Mouse (Mus musculus): Measurements from ENCODE around the gene Agk. TPM values are rescaled to one million over a fixed set of nuclear protein-coding genes. Genes with fewer than 3 reads are reported as not detected.

The Agk gene
- polyA plus RNA-seq, 1 experiment, result 10.0 TPM

- TF ChIP-seq POLR2AphosphoS2 (IDR thresholded peaks at IDR 0.05; ENCODE audit: insufficient read length, low read depth) (no peak), MYOG (IDR thresholded peaks at IDR 0.05; ENCODE audit: control insufficient read depth in 1 of 3, insufficient read depth in 1 of 3, insufficient read length in 2 of 3, low read depth in 2 of 3) (no peak), MYOD1 (IDR thresholded peaks at IDR 0.05; ENCODE audit: control insufficient read depth in 1 of 3, insufficient read length in 2 of 3, low read depth in 2 of 3) (no peak), E2F4 (IDR thresholded peaks at IDR 0.05; ENCODE audit: insufficient read depth) (no peak), USF1 (IDR thresholded peaks at IDR 0.05; ENCODE audit: low read depth) (no peak), CEBPB (IDR thresholded peaks at IDR 0.05; ENCODE audit: insufficient read depth, poor library complexity, severe bottlenecking) (no peak), MAX (IDR thresholded peaks at IDR 0.05; ENCODE audit: low read depth) (no peak), REST (IDR thresholded peaks at IDR 0.05; ENCODE audit: insufficient read depth, insufficient read length) (no peak), TCF12 (IDR thresholded peaks at IDR 0.05; ENCODE audit: insufficient read depth, poor library complexity, severe bottlenecking) (no peak), POLR2A (IDR thresholded peaks at IDR 0.05; ENCODE audit: insufficient read length, low read depth) (no peak), SRF (IDR thresholded peaks at IDR 0.05; ENCODE audit: control insufficient read depth, insufficient read length, low read depth) (no peak), TCF3 (IDR thresholded peaks at IDR 0.05; ENCODE audit: insufficient read length, low read depth) (no peak)
- H3K79me2 ChIP-seq (ENCODE audit: control insufficient read depth, insufficient read depth), result peaks cover 6% of the 10 kb centered on the region
- H3K4me2 ChIP-seq (ENCODE audit: low read depth), result peak overlapping the region; percentile 69
- H3K4me3 ChIP-seq, result peak overlapping the region; percentile 48
- H3ac ChIP-seq (ENCODE audit: control insufficient read depth, insufficient read length), result no peak overlapping the region
- H3K27me3 ChIP-seq (ENCODE audit: control insufficient read depth, insufficient read depth, insufficient read length), result no peaks in the 10 kb centered on the region
- H3K36me3 ChIP-seq (ENCODE audit: control insufficient read depth, insufficient read depth), result peaks cover 17% of the 10 kb centered on the region
Observed at GRCm38 (mm10) chr6:40326341-40326740, 1.4 kb downstream of the Agk start.

GRCm38 (mm10) chr6:40333497-40333896, 8.5 kb downstream of the Agk start:
- Histone ChIP-seq H3K4me2 (ENCODE audit: low read depth) (no peak overlapping the region), H3K4me3 (no peak overlapping the region), H3K36me3 (ENCODE audit: control insufficient read depth, insufficient read depth) (peaks cover 48% of the 10 kb centered on the region), H3K27me3 (ENCODE audit: control insufficient read depth, insufficient read depth, insufficient read length) (no peaks in the 10 kb centered on the region), H3ac (ENCODE audit: control insufficient read depth, insufficient read length) (no peak overlapping the region), H3K79me2 (ENCODE audit: control insufficient read depth, insufficient read depth) (no peaks in the 10 kb centered on the region)
- no peak for TF ChIP-seq POLR2AphosphoS2 (IDR thresholded peaks at IDR 0.05; ENCODE audit: insufficient read length, low read depth)
- no peak for TF ChIP-seq MYOG (IDR thresholded peaks at IDR 0.05; ENCODE audit: control insufficient read depth in 1 of 3, insufficient read depth in 1 of 3, insufficient read length in 2 of 3, low read depth in 2 of 3)
- no peak for TF ChIP-seq POLR2A (IDR thresholded peaks at IDR 0.05; ENCODE audit: insufficient read length, low read depth)
- no peak for TF ChIP-seq USF1 (IDR thresholded peaks at IDR 0.05; ENCODE audit: low read depth)
- TF ChIP-seq TCF3 (IDR thresholded peaks at IDR 0.05; ENCODE audit: insufficient read length, low read depth), result no peak
- no peak for TF ChIP-seq MAX (IDR thresholded peaks at IDR 0.05; ENCODE audit: low read depth)
- no peak for TF ChIP-seq CEBPB (IDR thresholded peaks at IDR 0.05; ENCODE audit: insufficient read depth, poor library complexity, severe bottlenecking)
- no peak for TF ChIP-seq E2F4 (IDR thresholded peaks at IDR 0.05; ENCODE audit: insufficient read depth)
- no peak for TF ChIP-seq REST (IDR thresholded peaks at IDR 0.05; ENCODE audit: insufficient read depth, insufficient read length)
- TF ChIP-seq TCF12 (IDR thresholded peaks at IDR 0.05; ENCODE audit: insufficient read depth, poor library complexity, severe bottlenecking), result no peak
- TF ChIP-seq MYOD1 (IDR thresholded peaks at IDR 0.05; ENCODE audit: control insufficient read depth in 1 of 3, insufficient read length in 2 of 3, low read depth in 2 of 3), result no peak
- TF ChIP-seq SRF (IDR thresholded peaks at IDR 0.05; ENCODE audit: control insufficient read depth, insufficient read length, low read depth), result no peak

- no peak for TF ChIP-seq REST (IDR thresholded peaks at IDR 0.05; ENCODE audit: insufficient read depth, insufficient read length)
- TF ChIP-seq E2F4 (IDR thresholded peaks at IDR 0.05; ENCODE audit: insufficient read depth), result no peak
- no peak for TF ChIP-seq TCF12 (IDR thresholded peaks at IDR 0.05; ENCODE audit: insufficient read depth, poor library complexity, severe bottlenecking)
- TF ChIP-seq USF1 (IDR thresholded peaks at IDR 0.05; ENCODE audit: low read depth), result no peak
- TF ChIP-seq CEBPB (IDR thresholded peaks at IDR 0.05; ENCODE audit: insufficient read depth, poor library complexity, severe bottlenecking), result no peak
- TF ChIP-seq MYOD1 (IDR thresholded peaks at IDR 0.05; ENCODE audit: control insufficient read depth in 1 of 3, insufficient read length in 2 of 3, low read depth in 2 of 3), result no peak
- no peak for TF ChIP-seq POLR2A (IDR thresholded peaks at IDR 0.05; ENCODE audit: insufficient read length, low read depth)
- TF ChIP-seq TCF3 (IDR thresholded peaks at IDR 0.05; ENCODE audit: insufficient read length, low read depth), result no peak
- TF ChIP-seq MYOG (IDR thresholded peaks at IDR 0.05; ENCODE audit: control insufficient read depth in 1 of 3, insufficient read depth in 1 of 3, insufficient read length in 2 of 3, low read depth in 2 of 3), result no peak
- TF ChIP-seq POLR2AphosphoS2 (IDR thresholded peaks at IDR 0.05; ENCODE audit: insufficient read length, low read depth), result no peak
- no peak for TF ChIP-seq SRF (IDR thresholded peaks at IDR 0.05; ENCODE audit: control insufficient read depth, insufficient read length, low read depth)
- TF ChIP-seq MAX (IDR thresholded peaks at IDR 0.05; ENCODE audit: low read depth), result no peak
- Histone ChIP-seq H3ac (ENCODE audit: control insufficient read depth, insufficient read length) (no peak overlapping the region), H3K27me3 (ENCODE audit: control insufficient read depth, insufficient read depth, insufficient read length) (no peaks in the 10 kb centered on the region), H3K4me2 (ENCODE audit: low read depth) (no peak overlapping the region), H3K4me3 (no peak overlapping the region), H3K79me2 (ENCODE audit: control insufficient read depth, insufficient read depth) (no peaks in the 10 kb centered on the region), H3K36me3 (ENCODE audit: control insufficient read depth, insufficient read depth) (peaks cover 31% of the 10 kb centered on the region)
Observed at GRCm38 (mm10) chr6:40336735-40337731, 12.1 kb downstream of the Agk start.

- no peak for TF ChIP-seq E2F4 (IDR thresholded peaks at IDR 0.05; ENCODE audit: insufficient read depth)
- TF ChIP-seq SRF (IDR thresholded peaks at IDR 0.05; ENCODE audit: control insufficient read depth, insufficient read length, low read depth), result no peak
- TF ChIP-seq REST (IDR thresholded peaks at IDR 0.05; ENCODE audit: insufficient read depth, insufficient read length), result no peak
- TF ChIP-seq POLR2A (IDR thresholded peaks at IDR 0.05; ENCODE audit: insufficient read length, low read depth), result no peak
- TF ChIP-seq MAX (IDR thresholded peaks at IDR 0.05; ENCODE audit: low read depth), result no peak
- no peak for TF ChIP-seq TCF3 (IDR thresholded peaks at IDR 0.05; ENCODE audit: insufficient read length, low read depth)
- no peak for TF ChIP-seq CEBPB (IDR thresholded peaks at IDR 0.05; ENCODE audit: insufficient read depth, poor library complexity, severe bottlenecking)
- TF ChIP-seq TCF12 (IDR thresholded peaks at IDR 0.05; ENCODE audit: insufficient read depth, poor library complexity, severe bottlenecking), result no peak
- no peak for TF ChIP-seq MYOG (IDR thresholded peaks at IDR 0.05; ENCODE audit: control insufficient read depth in 1 of 3, insufficient read depth in 1 of 3, insufficient read length in 2 of 3, low read depth in 2 of 3)
- TF ChIP-seq POLR2AphosphoS2 (IDR thresholded peaks at IDR 0.05; ENCODE audit: insufficient read length, low read depth), result no peak
- TF ChIP-seq MYOD1 (IDR thresholded peaks at IDR 0.05; ENCODE audit: control insufficient read depth in 1 of 3, insufficient read length in 2 of 3, low read depth in 2 of 3), result no peak
- TF ChIP-seq USF1 (IDR thresholded peaks at IDR 0.05; ENCODE audit: low read depth), result no peak
- H3K4me2 ChIP-seq (ENCODE audit: low read depth), result no peak overlapping the region
- H3K36me3 ChIP-seq (ENCODE audit: control insufficient read depth, insufficient read depth), result peaks cover 4% of the 10 kb centered on the region
- no peak overlapping the region for H3ac ChIP-seq (ENCODE audit: control insufficient read depth, insufficient read length)
- H3K27me3 ChIP-seq (ENCODE audit: control insufficient read depth, insufficient read depth, insufficient read length), result no peaks in the 10 kb centered on the region
- H3K4me3 ChIP-seq, result no peak overlapping the region
- H3K79me2 ChIP-seq (ENCODE audit: control insufficient read depth, insufficient read depth), result no peaks in the 10 kb centered on the region
Observed at GRCm38 (mm10) chr6:40346959-40347771, 22.2 kb downstream of the Agk start.
